In the genomic region with DNA sequence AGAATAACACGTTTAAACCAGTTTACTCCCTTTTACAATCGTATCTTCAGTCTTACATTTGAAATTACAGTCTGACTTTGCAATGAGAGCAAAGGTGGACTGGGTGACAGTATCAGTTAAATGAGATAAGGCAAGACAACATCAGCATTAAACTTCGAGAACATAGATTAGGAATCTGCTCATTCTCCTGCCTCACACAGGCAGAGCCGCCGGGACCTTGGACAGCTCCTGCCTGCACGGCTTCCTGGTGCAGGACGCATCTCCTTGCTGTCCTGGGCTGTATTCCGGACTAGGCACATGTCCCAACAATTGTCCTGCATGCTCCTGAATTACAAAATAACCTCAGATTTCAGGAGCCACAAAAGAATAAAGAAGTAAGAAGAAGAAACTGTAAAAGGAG, we compare ENCODE assay signal across 27 mouse cellular contexts. TPM values are rescaled to one million over a fixed set of nuclear protein-coding genes. Genes with fewer than 3 reads are reported as not detected.
DNase-seq lines count a peak whose midpoint lies in the region; ATAC-seq and TF ChIP-seq lines count a peak whose summit lies in the region.
"Had no signal": no experiment of that assay in that cellular context is flagged by ENCODE, and none has a peak within 500 bp of the region (broad histone marks: within the 10 kb centered on the region; RNA-seq: fewer than 3 reads in every experiment).

No protein-coding gene starts in this region.

- H3ac ChIP-seq in myocyte (ENCODE audit: control insufficient read depth, insufficient read length) = no peak overlapping the region

- H3K27me3 ChIP-seq in myocyte (ENCODE audit: control insufficient read depth, insufficient read depth, insufficient read length) = no peaks in the 10 kb centered on the region
- H3K27me3 ChIP-seq in forebrain, embryonic 12.5 days = no peaks in the 10 kb centered on the region
- H3K27me3 ChIP-seq: embryonic facial prominence, embryonic 12.5 days; forebrain, embryonic 15.5 days; heart, embryonic 13.5 days; hindbrain, embryonic 12.5 days; limb, embryonic 13.5 days; megakaryocyte, embryonic 14.5 days; midbrain, embryonic 12.5 days; neural tube, embryonic 13.5 days; stomach, embryonic 15.5 days had no signal

- no peak for TF ChIP-seq POLR2A in myocyte (IDR thresholded peaks at IDR 0.05; ENCODE audit: insufficient read length, low read depth)

- peak; percentile 33 for DNase-seq in embryo, embryonic 11 days
- no peak for DNase-seq in embryo, embryonic 9.5 days (ENCODE audit: extremely low spot score)
- DNase-seq in kidney, postnatal 4 days = peak; percentile 52 to 54
- DNase-seq in kidney, adult 8-10 months = no peak
- DNase-seq in ZHBTc4 (ENCODE audit: low read depth, low spot score) = peak; percentile 63
- no peak for DNase-seq in layer of hippocampus, postnatal 14 days (ENCODE audit: low spot score in 2 of 2)
- DNase-seq: adrenal gland, adult 8-10 months; cerebellum, adult 11-12 months; cerebellum, adult 9-11 months; heart, postnatal 10 days; kidney, adult 11 months; lung, postnatal 4 days; right cerebral cortex, postnatal 14 days had no signal

- no peak overlapping the region for H3K4me3 ChIP-seq in myocyte
- H3K4me3 ChIP-seq in forebrain, embryonic 12.5 days (replicated peaks) = no peak overlapping the region
- H3K4me3 ChIP-seq: embryonic facial prominence, embryonic 12.5 days; forebrain, embryonic 15.5 days; heart, embryonic 13.5 days; hindbrain, embryonic 12.5 days; limb, embryonic 13.5 days; megakaryocyte, embryonic 14.5 days; midbrain, embryonic 12.5 days; neural tube, embryonic 13.5 days; stomach, embryonic 15.5 days had no signal

- peaks cover 27% of the 10 kb centered on the region for H3K36me3 ChIP-seq in myocyte (ENCODE audit: control insufficient read depth, insufficient read depth)
- peaks cover 34% of the 10 kb centered on the region for H3K36me3 ChIP-seq in forebrain, embryonic 12.5 days (replicated peaks)

- H3K79me2 ChIP-seq in myocyte (ENCODE audit: control insufficient read depth, insufficient read depth) = no peaks in the 10 kb centered on the region

- no peak overlapping the region for H3K9ac ChIP-seq in forebrain, embryonic 12.5 days
- H3K9ac ChIP-seq: embryonic facial prominence, embryonic 12.5 days; forebrain, embryonic 15.5 days; heart, embryonic 13.5 days; hindbrain, embryonic 12.5 days; limb, embryonic 13.5 days; midbrain, embryonic 12.5 days; neural tube, embryonic 13.5 days; stomach, embryonic 15.5 days had no signal

- no peak for ATAC-seq in forebrain, embryonic 12.5 days (ENCODE audit: low FRiP score)
- ATAC-seq: activated CD4-positive, CD25-positive, alpha-beta regulatory T cell, adult 4 months; forebrain, embryonic 15.5 days; hindbrain, postnatal 0 days had no signal

- no peak overlapping the region for H3K4me2 ChIP-seq in myocyte (ENCODE audit: low read depth)
- H3K4me2 ChIP-seq in forebrain, embryonic 12.5 days = no peak overlapping the region
- H3K4me2 ChIP-seq: embryonic facial prominence, embryonic 12.5 days; forebrain, embryonic 15.5 days; heart, embryonic 13.5 days; hindbrain, embryonic 12.5 days; limb, embryonic 13.5 days; liver, embryonic 11.5 days; midbrain, embryonic 12.5 days; neural tube, embryonic 13.5 days; stomach, embryonic 15.5 days had no signal

- no peaks in the 10 kb centered on the region; the same call in 1 of the 2 replicates for H3K4me1 ChIP-seq in forebrain, embryonic 12.5 days
- H3K4me1 ChIP-seq: embryonic facial prominence, embryonic 12.5 days; forebrain, embryonic 15.5 days; heart, embryonic 13.5 days; hindbrain, embryonic 12.5 days; limb, embryonic 13.5 days; midbrain, embryonic 12.5 days; neural tube, embryonic 13.5 days; stomach, embryonic 15.5 days had no signal

- H3K27ac ChIP-seq in forebrain, embryonic 12.5 days = no peak overlapping the region
- H3K27ac ChIP-seq: embryonic facial prominence, embryonic 12.5 days; forebrain, embryonic 15.5 days; heart, embryonic 13.5 days; hindbrain, embryonic 12.5 days; hindbrain, postnatal 0 days; limb, embryonic 13.5 days; midbrain, embryonic 12.5 days; neural tube, embryonic 13.5 days; stomach, embryonic 15.5 days had no signal

- WGBS in forebrain, embryonic 12.5 days = 85% methylated on average over 8 of the region's 8 CpGs

- no peaks in the 10 kb centered on the region for H3K9me3 ChIP-seq in forebrain, embryonic 12.5 days
- H3K9me3 ChIP-seq: embryonic facial prominence, embryonic 12.5 days; forebrain, embryonic 15.5 days; heart, embryonic 13.5 days; hindbrain, embryonic 12.5 days; limb, embryonic 13.5 days; megakaryocyte, embryonic 14.5 days; midbrain, embryonic 12.5 days; neural tube, embryonic 13.5 days; stomach, embryonic 15.5 days had no signal

TF ChIP-seq in myocyte, 11 proteins besides CTCF, POLR2A, EP300 and RAD21:
- peak; percentile 86 for TF ChIP-seq REST (IDR thresholded peaks at IDR 0.05; ENCODE audit: insufficient read depth, insufficient read length)
- no peak for TF ChIP-seq CEBPB (IDR thresholded peaks at IDR 0.05; ENCODE audit: insufficient read depth, poor library complexity, severe bottlenecking)
TF ChIP-seq in myocyte: peak in this region for 1.

RNA-seq across cellular contexts. Expression of gene Pdcd6ip, which starts 54.5 kb away (rescaled TPM):
- 56.3 TPM for polyA plus RNA-seq in myocyte (2012; fragmentation: generic; extraction: Trizol)
- polyA plus RNA-seq in forebrain, embryonic 12.5 days (2016; fragmentation: Nextera tagmentation; extraction: Ambion mirVana) = 54.3 and 57.4 TPM in 2 replicates
- 10 to 100 TPM; 58.9 to 61.6 TPM for total RNA-seq in layer of hippocampus, postnatal 14 days (2021)

Comparison
In these comparisons a context has a peak if more than half of its experiments do, and no peak if none do; other contexts are left out.
1. DNase-seq: peak in embryo, embryonic 11 days (single experiment), kidney, postnatal 4 days (2 of 2) and ZHBTc4 (single experiment); none in embryo, embryonic 9.5 days (single experiment), kidney, adult 8-10 months (0 of 2) and layer of hippocampus, postnatal 14 days (0 of 2).